Mouse (Mus musculus) embryonic fibroblast, embryonic 13.5 days (primary cell): Measurements from ENCODE around the gene Exoc4. TPM values are rescaled to one million over a fixed set of nuclear protein-coding genes. Genes with fewer than 3 reads are reported as not detected.

Source experiments
- H3K27ac ChIP-seq: 2 replicates; pipeline ENCODE4 v1.5.1; 2012; ENCODE audit warnings: low read length, control low read depth, inconsistent platforms; ENCODE audit not compliant: insufficient read depth
- H3K4me1 ChIP-seq: 2 replicates; pipeline ENCODE4 v1.6.1; 2011; ENCODE audit warnings: low read length; ENCODE audit not compliant: control insufficient read depth, insufficient read depth
- H3K4me3 ChIP-seq: 2 replicates; pipeline ENCODE4 v1.5.1; 2011; ENCODE audit warnings: mild to moderate bottlenecking, control low read depth, low read length; ENCODE audit not compliant: insufficient read depth
- CTCF ChIP-seq: IDR thresholded peaks from 2 replicates; pipeline ENCODE4 v1.5.1; 2011; ENCODE audit warnings: mild to moderate bottlenecking, control low read depth, low read length, moderate library complexity, borderline replicate concordance; ENCODE audit not compliant: insufficient read depth
- POLR2A ChIP-seq: IDR thresholded peaks from 2 replicates; pipeline ENCODE4 v1.6.1; 2011; ENCODE audit warnings: low read depth, mild to moderate bottlenecking, control low read depth, low read length, moderate library complexity
- polyA plus RNA-seq: library from polyadenylated mRNA; stranded (reverse); fragments of >200 nt; gene quantifications from 2 replicates; pipeline ENCODE4 v1.2.4, GENCODE M21; 2011; ENCODE audit warnings: low read depth; ENCODE audit not compliant: missing spikeins, insufficient read length

Gene Exoc4
- polyA plus RNA-seq, 1 experiment = 121 TPM

DNA sequence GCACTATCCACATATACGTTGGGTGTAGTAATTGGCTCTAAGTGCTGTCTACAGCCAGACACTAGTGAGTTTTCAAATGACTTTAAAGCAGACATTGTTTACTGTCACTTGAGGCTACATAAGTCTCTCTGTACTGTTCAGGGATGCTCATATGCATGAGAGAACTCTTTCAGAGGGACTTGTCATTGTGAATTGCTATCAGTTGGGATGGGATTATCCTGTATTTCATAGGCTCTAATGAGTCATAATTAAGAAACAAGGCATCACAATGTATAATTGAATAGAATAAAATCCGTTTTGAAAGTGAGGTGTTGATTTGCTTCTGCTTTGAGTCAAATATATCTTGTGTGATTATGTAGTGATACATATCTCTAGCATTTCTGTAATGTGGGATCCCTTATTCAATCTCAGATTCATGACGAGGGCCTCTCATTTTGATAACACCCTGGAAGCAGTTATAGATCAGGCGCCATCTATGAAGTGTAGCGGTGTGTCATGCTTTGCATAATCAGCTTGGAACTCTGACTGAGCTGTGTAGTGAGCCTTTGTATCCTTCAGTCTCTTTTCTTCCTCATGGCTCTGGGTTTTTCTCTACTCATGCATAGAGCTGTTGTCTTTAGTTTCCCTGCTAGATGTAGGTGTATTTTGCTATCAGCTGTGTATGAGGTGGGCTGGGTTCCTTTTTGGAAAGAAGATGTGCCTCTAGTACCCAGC, 8.3 kb downstream of the Exoc4 start:
- no peak for TF ChIP-seq POLR2A
- TF ChIP-seq CTCF = no peak
- Histone ChIP-seq H3K4me1 (no peaks in the 10 kb centered on the region), H3K27ac (no peak overlapping the region), H3K4me3 (no peak overlapping the region)

DNA sequence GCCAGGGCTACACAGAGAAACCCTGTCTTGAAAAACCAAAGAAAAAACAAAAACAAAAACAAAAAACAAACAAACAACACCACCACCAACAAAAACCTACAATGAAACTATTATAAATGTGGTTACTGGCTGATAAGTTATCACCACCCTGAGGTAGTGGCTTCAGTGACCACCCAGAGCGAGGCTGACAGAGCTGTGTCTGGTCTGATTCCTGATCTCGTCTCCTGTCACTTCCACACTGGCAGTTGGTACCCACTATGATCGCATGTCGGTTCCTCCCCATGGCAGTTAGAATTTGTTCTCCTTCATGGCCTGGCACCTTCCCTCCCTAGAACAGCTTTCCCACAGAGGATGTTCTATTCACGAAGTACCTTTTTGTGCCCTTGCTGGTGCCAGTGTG, 11.0 kb downstream of the Exoc4 start:
- Histone ChIP-seq H3K4me1 (no peaks in the 10 kb centered on the region), H3K4me3 (no peak overlapping the region), H3K27ac (no peak overlapping the region)
- TF ChIP-seq POLR2A = no peak
- TF ChIP-seq CTCF = no peak

DNA sequence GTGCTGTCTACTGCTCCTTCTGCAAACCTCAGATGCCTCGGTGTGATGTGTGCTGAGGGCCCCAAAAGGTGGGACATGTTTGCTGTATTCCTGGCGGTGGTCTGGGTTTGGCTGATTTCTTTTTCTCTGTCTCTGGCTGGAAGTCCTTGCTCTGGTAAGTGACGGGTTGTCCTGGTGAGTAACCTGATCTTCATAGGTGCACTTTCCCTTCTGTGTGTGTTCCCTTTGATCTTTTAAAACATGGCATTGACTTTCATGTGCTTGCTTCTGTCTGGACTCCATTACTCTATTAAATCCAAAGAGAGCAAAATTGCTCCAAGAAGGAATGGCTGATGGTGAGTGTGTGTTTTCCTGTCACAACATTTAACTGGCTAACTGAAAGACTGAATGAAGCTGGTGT, 12.7 kb downstream of the Exoc4 start:
- TF ChIP-seq POLR2A = no peak
- no peak for TF ChIP-seq CTCF
- Histone ChIP-seq H3K4me1 (no peaks in the 10 kb centered on the region), H3K4me3 (no peak overlapping the region)

DNA sequence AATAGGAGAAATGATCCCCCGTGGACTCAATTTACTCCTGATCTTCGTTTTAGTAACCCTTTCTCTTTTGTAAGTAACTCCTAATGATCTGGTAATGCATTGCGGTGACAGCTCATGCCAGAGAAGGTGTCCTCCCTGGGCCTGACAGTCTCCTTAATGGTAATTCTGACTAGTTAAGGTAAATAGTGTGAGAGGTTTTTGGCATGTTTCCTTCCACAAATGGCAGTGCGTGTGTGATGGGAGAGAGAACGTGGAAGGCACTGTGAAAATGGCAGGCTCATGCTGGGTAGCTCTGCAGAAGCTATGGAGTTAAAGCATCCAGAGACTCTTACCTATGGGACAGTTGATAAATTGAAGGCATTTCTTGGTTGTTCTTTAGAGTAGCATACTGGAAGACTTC, 15.1 kb downstream of the Exoc4 start:
- Histone ChIP-seq H3K4me1 (no peaks in the 10 kb centered on the region), H3K4me3 (no peak overlapping the region), H3K27ac (no peak overlapping the region)
- no peak for TF ChIP-seq CTCF
- no peak for TF ChIP-seq POLR2A

More for the DNA sequence above, 12.7 kb downstream of the Exoc4 start:
- H3K27ac ChIP-seq = no peak overlapping the region

DNA sequence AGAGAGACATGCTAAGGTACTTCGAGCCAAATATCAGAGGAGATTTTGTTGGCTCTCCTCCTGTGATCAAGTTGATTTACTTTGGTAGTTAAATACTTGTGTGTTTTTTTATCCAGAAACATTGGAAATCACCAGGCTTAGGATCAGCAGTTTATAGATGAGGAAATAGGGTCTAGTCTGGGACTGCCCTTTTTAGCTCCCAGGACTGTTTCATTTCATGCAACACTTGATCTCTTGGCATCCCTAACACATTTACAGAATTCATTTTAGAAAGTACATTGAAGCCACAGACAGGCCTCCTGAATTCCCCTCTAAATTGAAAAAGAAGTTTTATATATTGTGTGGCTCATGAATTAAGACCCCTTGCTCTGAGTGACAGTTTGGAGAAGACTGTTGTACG, 15.5 kb downstream of the Exoc4 start:
- Histone ChIP-seq H3K4me3 (no peak overlapping the region), H3K4me1 (no peaks in the 10 kb centered on the region), H3K27ac (no peak overlapping the region)
- TF ChIP-seq POLR2A (no peak), CTCF (no peak)

DNA sequence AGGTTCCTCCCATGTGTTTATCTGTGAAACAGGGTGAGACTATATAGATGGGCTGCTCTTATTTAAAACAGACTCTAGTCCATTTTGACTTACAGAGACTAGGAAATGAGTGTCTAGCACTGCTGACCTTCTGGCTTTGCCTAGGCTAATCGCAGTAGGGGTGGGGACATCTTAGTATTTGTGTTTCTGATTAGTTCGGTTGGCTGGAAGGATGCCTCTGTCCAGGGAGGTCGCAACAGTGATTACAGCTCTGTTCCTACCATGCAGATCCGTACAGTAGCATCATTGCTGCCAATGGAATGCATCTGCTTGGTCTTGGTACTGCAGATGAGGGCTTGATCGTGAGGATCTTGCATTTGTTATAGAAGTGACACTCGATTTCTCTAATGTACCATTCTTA, 18.7 kb downstream of the Exoc4 start:
- no peak overlapping the region for H3K27ac ChIP-seq
- no peak overlapping the region for H3K4me3 ChIP-seq
- no peak for TF ChIP-seq CTCF
- no peaks in the 10 kb centered on the region for H3K4me1 ChIP-seq

DNA sequence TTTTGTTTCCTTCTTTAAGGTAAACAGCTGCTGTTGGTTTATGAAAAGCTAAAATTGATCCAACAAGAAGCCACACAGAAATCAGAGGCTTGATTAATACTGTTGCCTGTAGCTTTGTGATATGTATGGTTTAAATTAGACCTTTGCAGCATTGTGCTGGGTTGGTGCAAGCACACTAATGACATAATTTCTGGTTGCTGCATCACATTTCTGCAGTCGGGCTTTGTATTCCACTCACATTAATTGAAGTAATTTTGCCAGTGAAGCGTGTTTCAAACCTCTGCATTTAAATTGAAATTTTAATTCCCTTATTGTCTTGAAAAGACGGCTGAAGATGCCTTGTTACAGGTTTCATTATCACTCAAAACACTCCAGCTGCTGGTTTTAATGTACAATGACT, 34.6 kb downstream of the Exoc4 start:
- H3K4me1 ChIP-seq = 0 out of 2 replicates have a peak, but pooled peaks cover 2% of the 10 kb centered on the region
- no peak overlapping the region for H3K27ac ChIP-seq
- no peak for TF ChIP-seq CTCF
- TF ChIP-seq POLR2A = no peak
- H3K4me3 ChIP-seq = no peak overlapping the region

DNA sequence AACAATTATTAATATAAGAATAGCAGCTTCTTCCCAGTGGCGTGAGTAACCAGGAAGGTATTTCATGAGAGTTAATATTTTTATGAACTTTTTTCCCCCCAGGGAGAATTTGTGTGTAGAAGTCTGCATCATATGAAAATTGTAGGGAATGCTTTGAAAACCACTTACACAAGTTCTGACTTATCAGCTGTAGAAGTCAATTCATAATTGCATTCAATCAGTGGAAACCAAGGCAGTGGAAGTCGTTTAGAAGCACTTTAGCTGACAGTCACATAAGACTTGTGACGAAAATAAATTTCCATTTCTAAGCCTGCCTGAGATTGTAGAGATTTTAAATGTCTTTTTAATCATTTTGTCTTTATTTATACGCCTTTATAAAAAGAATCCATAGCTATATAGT, 35.1 kb downstream of the Exoc4 start:
- Histone ChIP-seq H3K4me3 (no peak overlapping the region), H3K27ac (no peak overlapping the region), H3K4me1 (0 out of 2 replicates have a peak, but pooled peaks cover 2% of the 10 kb centered on the region)
- no peak for TF ChIP-seq CTCF
- no peak for TF ChIP-seq POLR2A

DNA sequence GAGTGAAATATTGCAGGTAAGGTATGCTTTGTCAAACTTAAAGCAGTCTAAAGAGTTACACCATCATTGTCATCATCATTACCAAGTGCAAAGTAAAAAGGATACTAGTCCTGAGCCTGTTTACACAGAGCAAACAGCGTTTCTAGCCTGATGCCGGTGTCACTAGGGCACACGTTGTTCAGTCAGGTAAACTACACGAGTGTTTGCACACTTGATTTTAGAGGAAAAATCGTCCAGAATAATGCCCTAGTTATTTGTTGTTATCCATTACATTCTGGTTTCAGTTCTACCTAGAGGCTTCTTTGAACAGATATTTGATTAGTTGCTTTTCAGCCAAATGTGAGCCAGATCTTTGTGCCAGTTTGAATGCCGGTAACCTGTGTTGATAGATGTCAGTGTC, 37.5 kb downstream of the Exoc4 start:
- H3K27ac ChIP-seq = no peak overlapping the region
- H3K4me3 ChIP-seq = no peak overlapping the region
- 0 out of 2 replicates have a peak, but pooled peaks cover 2% of the 10 kb centered on the region for H3K4me1 ChIP-seq
- TF ChIP-seq POLR2A = no peak
- no peak for TF ChIP-seq CTCF

DNA sequence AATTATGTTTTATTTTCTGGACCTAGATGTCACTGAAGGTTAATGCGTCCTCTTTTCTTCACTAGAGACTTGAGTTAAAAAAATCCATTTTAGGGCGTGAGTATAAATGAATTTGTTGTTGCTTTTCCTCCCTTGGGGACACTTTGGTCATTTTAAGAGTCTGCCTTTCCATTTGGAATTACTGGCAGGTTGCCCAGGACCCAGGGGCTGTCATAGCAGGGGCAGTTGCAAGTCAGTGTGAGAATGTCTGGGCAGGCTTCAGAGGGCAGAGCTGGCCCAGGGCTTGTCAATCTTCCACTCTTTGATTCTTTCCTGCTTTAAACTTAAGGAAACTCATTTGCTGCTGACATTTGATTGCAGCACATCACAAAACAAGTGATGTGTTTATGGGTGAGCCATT, 45.7 kb downstream of the Exoc4 start:
- H3K4me1 ChIP-seq = no peaks in the 10 kb centered on the region; the same call in 1 of the 2 replicates
- H3K27ac ChIP-seq = no peak overlapping the region
- no peak overlapping the region for H3K4me3 ChIP-seq
- TF ChIP-seq POLR2A = no peak
- TF ChIP-seq CTCF = no peak
